Mouse (Mus musculus): ENCODE results near the gene Tma7. TPM values are rescaled to one million over a fixed set of nuclear protein-coding genes. Genes with fewer than 3 reads are reported as not detected.

Tma7 gene
- polyA plus RNA-seq, 1 experiment from 2014 or later, result 522 TPM

- WGBS (ENCODE audit: insufficient replicate concordance), result 86% methylated on average over 10 of the region's 10 CpGs
- Histone ChIP-seq H3K36me3 (peaks cover 55% of the 10 kb centered on the region), H3K4me3 (no peak overlapping the region), H3K9ac (no peak overlapping the region), H3K9me3 (replicated peaks) (no peaks in the 10 kb centered on the region), H3K4me2 (no peak overlapping the region), H3K27me3 (replicated peaks) (no peaks in the 10 kb centered on the region), H3K4me1 (no peaks in the 10 kb centered on the region), H3K27ac (no peak overlapping the region)
- ATAC-seq, result no peak
Measured at GRCm38 (mm10) chr9:109116205-109116604, 33.8 kb upstream of the Tma7 start.

GRCm38 (mm10) chr9:109114871-109115270 is 32.5 kb upstream of the Tma7 start:
- ATAC-seq, result no peak
- Histone ChIP-seq H3K27me3 (replicated peaks) (no peaks in the 10 kb centered on the region), H3K4me2 (no peak overlapping the region), H3K4me1 (no peaks in the 10 kb centered on the region), H3K27ac (no peak overlapping the region), H3K9ac (no peak overlapping the region), H3K9me3 (replicated peaks) (no peaks in the 10 kb centered on the region), H3K36me3 (peaks cover 64% of the 10 kb centered on the region), H3K4me3 (no peak overlapping the region)
- 70% methylated on average over 7 of the region's 7 CpGs for WGBS (ENCODE audit: insufficient replicate concordance)

- 75% methylated on average over 11 of the region's 11 CpGs for WGBS (ENCODE audit: insufficient replicate concordance)
- Histone ChIP-seq H3K36me3 (peaks cover 70% of the 10 kb centered on the region), H3K9ac (no peak overlapping the region), H3K4me3 (no peak overlapping the region), H3K4me2 (no peak overlapping the region), H3K9me3 (replicated peaks) (no peaks in the 10 kb centered on the region), H3K27ac (no peak overlapping the region), H3K4me1 (no peaks in the 10 kb centered on the region), H3K27me3 (replicated peaks) (no peaks in the 10 kb centered on the region)
- no peak for ATAC-seq
Measured at GRCm38 (mm10) chr9:109114276-109114675, 31.9 kb upstream of the Tma7 start.

DNA sequence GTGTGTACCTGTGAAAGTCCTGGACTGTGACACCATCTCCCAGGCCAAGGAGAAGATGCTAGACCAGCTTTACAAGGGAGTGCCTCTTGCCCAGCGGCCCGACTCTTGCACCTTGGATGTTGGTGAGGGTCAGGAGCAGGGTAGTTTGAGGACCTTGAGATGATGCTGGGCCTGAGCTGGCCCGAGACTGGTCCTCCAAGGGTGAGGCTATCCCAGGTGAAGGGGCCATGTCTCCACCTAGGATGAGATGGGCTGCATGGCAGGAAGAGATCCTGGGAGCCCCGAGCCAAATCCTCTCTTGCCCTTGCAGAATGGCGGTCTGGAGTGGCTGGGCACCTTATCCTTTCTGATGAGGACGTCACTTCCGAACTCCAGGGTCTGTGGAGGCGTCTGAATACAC is 30.9 kb upstream of the Tma7 start:
- ATAC-seq, result no peak
- no peak overlapping the region for H3K27ac ChIP-seq
- no peaks in the 10 kb centered on the region for H3K4me1 ChIP-seq
- H3K27me3 ChIP-seq (replicated peaks), result no peaks in the 10 kb centered on the region
- H3K4me3 ChIP-seq, result no peak overlapping the region
- peaks cover 75% of the 10 kb centered on the region for H3K36me3 ChIP-seq
- no peak overlapping the region for H3K4me2 ChIP-seq
- WGBS (ENCODE audit: insufficient replicate concordance), result 69% methylated on average over 8 of the region's 8 CpGs
- H3K9ac ChIP-seq, result no peak overlapping the region
- H3K9me3 ChIP-seq (replicated peaks), result no peaks in the 10 kb centered on the region

GRCm38 (mm10) chr9:109111591-109111990 is 29.2 kb upstream of the Tma7 start:
- no peak overlapping the region for H3K4me2 ChIP-seq
- 84% methylated on average over 9 of the region's 9 CpGs for whole genome bisulfite sequencing (ENCODE audit: insufficient replicate concordance)
- H3K27ac ChIP-seq, result no peak overlapping the region
- ATAC-seq, result no peak
- no peaks in the 10 kb centered on the region for H3K27me3 ChIP-seq (replicated peaks)
- no peaks in the 10 kb centered on the region for H3K4me1 ChIP-seq
- no peak overlapping the region for H3K9ac ChIP-seq
- H3K9me3 ChIP-seq (replicated peaks), result no peaks in the 10 kb centered on the region
- no peak overlapping the region for H3K4me3 ChIP-seq
- peaks cover 74% of the 10 kb centered on the region for H3K36me3 ChIP-seq

GRCm38 (mm10) chr9:109111101-109111500 is 28.7 kb upstream of the Tma7 start:
- no peak overlapping the region for H3K4me3 ChIP-seq
- H3K27ac ChIP-seq, result no peak overlapping the region
- H3K9ac ChIP-seq, result no peak overlapping the region
- H3K4me1 ChIP-seq, result no peaks in the 10 kb centered on the region
- no peaks in the 10 kb centered on the region for H3K9me3 ChIP-seq (replicated peaks)
- H3K27me3 ChIP-seq (replicated peaks), result no peaks in the 10 kb centered on the region
- WGBS (ENCODE audit: insufficient replicate concordance), result 65% methylated on average over 4 of the region's 4 CpGs
- H3K36me3 ChIP-seq, result peaks cover 79% of the 10 kb centered on the region
- ATAC-seq, result no peak
- H3K4me2 ChIP-seq, result no peak overlapping the region

- peaks cover 75% of the 10 kb centered on the region for H3K36me3 ChIP-seq
- H3K27me3 ChIP-seq (replicated peaks), result no peaks in the 10 kb centered on the region
- H3K9ac ChIP-seq, result no peak overlapping the region
- H3K27ac ChIP-seq, result no peak overlapping the region
- no peaks in the 10 kb centered on the region for H3K9me3 ChIP-seq (replicated peaks)
- H3K4me2 ChIP-seq, result no peak overlapping the region
- no peaks in the 10 kb centered on the region for H3K4me1 ChIP-seq
- no peak overlapping the region for H3K4me3 ChIP-seq
- ATAC-seq, result no peak
- 76% methylated on average over 11 of the region's 11 CpGs for WGBS (ENCODE audit: insufficient replicate concordance)
Measured at GRCm38 (mm10) chr9:109110240-109110639, 27.9 kb upstream of the Tma7 start.

DNA sequence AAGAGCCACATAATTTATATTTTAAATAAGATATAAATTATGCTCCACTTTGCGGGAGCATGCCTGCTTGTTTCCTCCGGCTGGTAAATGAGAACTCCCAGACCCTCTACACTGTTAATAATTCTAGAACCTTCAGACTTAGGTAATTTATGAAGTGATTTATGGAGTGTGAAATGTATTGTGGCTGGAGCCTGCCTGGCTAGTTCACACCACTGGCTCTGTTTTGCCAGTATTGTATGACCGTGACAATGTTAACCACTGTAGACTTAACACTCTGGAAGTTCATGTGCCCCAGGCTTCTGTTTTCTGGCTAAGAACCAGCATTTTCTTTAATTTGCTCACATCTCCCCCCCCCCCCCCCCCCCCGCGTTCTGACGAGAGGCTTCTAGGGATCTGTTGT is 25.0 kb upstream of the Tma7 start:
- WGBS (ENCODE audit: insufficient replicate concordance), result 68% methylated on average over 4 of the region's 6 CpGs

DNA sequence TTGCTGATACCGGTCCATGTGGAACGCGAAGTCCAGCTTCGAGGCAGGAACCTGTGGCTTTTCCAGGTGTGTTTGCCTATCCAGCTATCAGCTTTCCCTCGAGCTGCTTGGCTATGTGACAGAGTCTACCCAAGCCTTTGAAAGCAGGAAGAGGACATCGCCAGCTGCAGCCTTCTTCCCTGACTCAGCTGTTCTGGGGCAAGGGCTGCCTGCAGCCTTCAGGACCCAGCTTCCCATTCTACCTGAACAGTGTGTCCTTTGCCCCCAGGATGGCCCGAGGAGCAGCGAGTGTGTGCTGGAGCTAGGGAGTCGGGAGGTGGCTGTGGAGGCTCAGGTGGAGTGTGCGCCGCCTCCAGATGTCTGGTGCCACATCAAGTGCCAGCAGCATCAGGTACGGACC is 23.3 kb upstream of the Tma7 start:
- no peak overlapping the region for H3K9ac ChIP-seq
- no peak for ATAC-seq
- peaks cover 69% of the 10 kb centered on the region for H3K36me3 ChIP-seq
- no peaks in the 10 kb centered on the region for H3K9me3 ChIP-seq (replicated peaks)
- WGBS (ENCODE audit: insufficient replicate concordance), result 68% methylated on average over 12 of the region's 12 CpGs
- H3K4me2 ChIP-seq, result no peak overlapping the region
- H3K27ac ChIP-seq, result no peak overlapping the region
- no peaks in the 10 kb centered on the region for H3K27me3 ChIP-seq (replicated peaks)
- no peaks in the 10 kb centered on the region for H3K4me1 ChIP-seq
- no peak overlapping the region for H3K4me3 ChIP-seq

More for the DNA sequence above, 25.0 kb upstream of the Tma7 start:
- no peak for ATAC-seq
- Histone ChIP-seq H3K4me2 (no peak overlapping the region), H3K9me3 (replicated peaks) (no peaks in the 10 kb centered on the region), H3K27ac (no peak overlapping the region), H3K36me3 (peaks cover 67% of the 10 kb centered on the region), H3K9ac (no peak overlapping the region), H3K27me3 (replicated peaks) (no peaks in the 10 kb centered on the region), H3K4me3 (no peak overlapping the region), H3K4me1 (no peaks in the 10 kb centered on the region)

DNA sequence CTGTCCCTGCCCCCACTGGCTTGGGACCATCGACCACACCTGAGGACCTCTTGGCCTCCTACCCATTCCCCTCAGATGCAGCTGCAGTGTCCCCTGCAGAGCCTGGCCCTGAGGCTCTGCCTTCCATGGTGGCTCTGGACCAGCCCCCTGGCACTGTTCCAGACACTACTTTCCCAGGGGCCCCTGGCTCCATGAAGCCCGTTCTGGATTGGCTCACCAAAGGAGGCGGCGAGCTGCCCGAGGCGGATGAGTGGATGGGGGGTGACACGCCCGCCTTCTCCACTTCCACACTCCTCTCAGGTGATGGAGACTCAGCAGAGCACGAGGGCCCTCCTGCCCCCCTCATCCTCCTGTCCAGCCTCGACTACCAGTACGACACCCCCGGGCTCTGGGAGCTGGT is 22.6 kb upstream of the Tma7 start:
- H3K27ac ChIP-seq, result no peak overlapping the region
- no peak overlapping the region for H3K9ac ChIP-seq
- 69% methylated on average over 12 of the region's 12 CpGs for WGBS (ENCODE audit: insufficient replicate concordance)
- H3K9me3 ChIP-seq (replicated peaks), result no peaks in the 10 kb centered on the region
- no peaks in the 10 kb centered on the region for H3K27me3 ChIP-seq (replicated peaks)
- no peak; the same call in 1 of the 2 replicates for ATAC-seq
- no peaks in the 10 kb centered on the region for H3K4me1 ChIP-seq
- peaks cover 69% of the 10 kb centered on the region for H3K36me3 ChIP-seq
- H3K4me2 ChIP-seq, result no peak overlapping the region
- no peak overlapping the region for H3K4me3 ChIP-seq

DNA sequence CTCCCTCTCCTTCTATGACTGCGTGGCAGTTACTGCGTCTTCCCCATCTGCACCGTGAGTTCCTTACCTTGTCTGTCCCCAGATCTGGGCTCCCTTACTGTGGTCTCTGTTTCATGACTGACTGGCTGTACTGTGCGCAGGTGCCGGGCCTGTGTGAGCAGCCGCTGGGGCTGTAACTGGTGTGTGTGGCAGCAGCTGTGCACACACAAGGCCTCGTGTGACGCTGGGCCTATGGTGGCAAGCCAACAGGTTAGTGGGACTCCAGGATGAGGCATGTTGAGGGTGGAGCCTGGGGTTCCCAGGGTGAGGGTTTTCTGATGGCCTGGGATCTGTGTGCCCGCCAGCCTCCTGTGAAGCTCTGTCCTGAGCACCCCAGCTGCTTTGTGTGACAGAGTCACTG is 21.7 kb upstream of the Tma7 start:
- no peak overlapping the region for H3K4me2 ChIP-seq
- H3K27ac ChIP-seq, result no peak overlapping the region
- H3K9me3 ChIP-seq (replicated peaks), result no peaks in the 10 kb centered on the region
- no peak overlapping the region for H3K4me3 ChIP-seq
- 74% methylated on average over 9 of the region's 9 CpGs for WGBS (ENCODE audit: insufficient replicate concordance)
- ATAC-seq, result no peak
- H3K36me3 ChIP-seq, result peaks cover 60% of the 10 kb centered on the region
- no peaks in the 10 kb centered on the region for H3K27me3 ChIP-seq (replicated peaks)
- peaks cover 2% of the 10 kb centered on the region for H3K4me1 ChIP-seq
- no peak overlapping the region for H3K9ac ChIP-seq

- Histone ChIP-seq H3K4me2 (no peak overlapping the region), H3K4me3 (no peak overlapping the region), H3K9ac (no peak overlapping the region), H3K36me3 (peaks cover 52% of the 10 kb centered on the region), H3K9me3 (replicated peaks) (no peaks in the 10 kb centered on the region), H3K27ac (no peak overlapping the region), H3K27me3 (replicated peaks) (peaks cover 8% of the 10 kb centered on the region; the same call in 1 of the 2 replicates), H3K4me1 (peaks cover 11% of the 10 kb centered on the region)
- WGBS (ENCODE audit: insufficient replicate concordance), result 64% methylated on average over 7 of the region's 7 CpGs
- ATAC-seq, result no peak
Measured at GRCm38 (mm10) chr9:109103250-109103649, 20.9 kb upstream of the Tma7 start.

DNA sequence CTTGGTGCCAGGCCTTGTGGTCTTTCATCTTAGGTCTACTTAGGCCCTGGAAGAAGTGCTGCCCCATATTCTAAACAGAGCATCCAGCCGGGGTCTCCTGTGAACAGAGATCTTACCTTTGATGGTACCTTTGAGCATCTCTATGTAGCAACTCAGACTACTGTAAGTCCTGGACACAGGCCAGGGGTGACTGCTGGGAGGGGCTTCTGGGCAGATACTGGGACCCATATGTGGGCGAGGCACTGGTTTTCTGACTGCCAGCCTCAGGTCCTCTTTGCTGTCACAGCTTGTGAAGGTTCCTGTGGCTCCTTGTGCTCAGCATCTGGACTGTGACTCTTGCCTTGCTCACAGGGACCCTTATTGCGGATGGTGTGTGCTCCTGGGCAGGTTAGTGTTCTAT is 20.2 kb upstream of the Tma7 start:
- H3K4me3 ChIP-seq, result no peak overlapping the region
- H3K36me3 ChIP-seq, result peaks cover 47% of the 10 kb centered on the region
- ATAC-seq, result no peak
- peaks cover 15% of the 10 kb centered on the region for H3K27me3 ChIP-seq (replicated peaks)
- peaks cover 18% of the 10 kb centered on the region for H3K4me1 ChIP-seq
- H3K27ac ChIP-seq, result no peak overlapping the region
- H3K9ac ChIP-seq, result no peak overlapping the region
- H3K4me2 ChIP-seq, result no peak overlapping the region
- no peaks in the 10 kb centered on the region for H3K9me3 ChIP-seq (replicated peaks)
- WGBS (ENCODE audit: insufficient replicate concordance), result 55% methylated on average over 3 of the region's 3 CpGs
